Comparison of ENCODE assay signal across 25 mouse cellular contexts in genomic region chr7:126345969-126346368, GRCm38 (mm10). TPM values are rescaled to one million over a fixed set of nuclear protein-coding genes. Genes with fewer than 3 reads are reported as not detected.
DNase-seq lines count a peak whose midpoint lies in the region; ATAC-seq and TF ChIP-seq lines count a peak whose summit lies in the region.
"Had no signal": no experiment of that assay in that cellular context is flagged by ENCODE, and none has a peak within 500 bp of the region (broad histone marks: within the 10 kb centered on the region; RNA-seq: fewer than 3 reads in every experiment).

No protein-coding gene starts in this region.

- no peaks in the 10 kb centered on the region; the same call in 1 of the 2 replicates for H3K79me2 ChIP-seq in CH12.LX (replicated peaks; ENCODE audit: control insufficient read depth, extremely low read depth, insufficient read depth, poor library complexity, severe bottlenecking)

- H3K4me1 ChIP-seq in CH12.LX (ENCODE audit: control insufficient read depth in 1 of 2, insufficient read depth in 2 of 2) (peaks cover 3 to 5% of the 10 kb centered on the region in 2 experiments), ES-E14 (ENCODE audit: control insufficient read depth in 2 of 2, insufficient read depth in 2 of 2, low read length in 2 of 2, poor library complexity in 1 of 2) (peaks cover 0 to 15% of the 10 kb centered on the region in 2 experiments; a peak in 1 of 4 replicates)
- H3K4me1 ChIP-seq in midbrain, embryonic 16.5 days (ENCODE audit: control insufficient read depth, insufficient read depth, low read length), result no peaks in the 10 kb centered on the region
- H3K4me1 ChIP-seq: forebrain, embryonic 12.5 days had no signal

- H3K27ac ChIP-seq in CH12.LX (ENCODE audit: insufficient read depth, low read depth) (no peak overlapping the region), ES-E14 (ENCODE audit: insufficient read depth, low read depth, low read length, poor library complexity, severe bottlenecking) (peak overlapping the region; percentile 74; the same call in 1 of the 2 replicates)
- no peak overlapping the region for H3K27ac ChIP-seq in midbrain, embryonic 16.5 days (ENCODE audit: low read length)
- H3K27ac ChIP-seq: embryonic facial prominence, embryonic 13.5 days; embryonic facial prominence, embryonic 15.5 days; forebrain, embryonic 10.5 days; forebrain, embryonic 12.5 days had no signal

- no peak for TF ChIP-seq CTCF in CH12.LX (conservative IDR thresholded peaks at IDR 0.05 in 1 of 2, IDR thresholded peaks at IDR 0.05 in 1 of 2; ENCODE audit: low read depth in 2 of 2, low read length in 2 of 2)

- no peak overlapping the region for H3K4me3 ChIP-seq in CH12.LX (replicated peaks in 1 of 3; ENCODE audit: low read depth in 2 of 3, low read length in 2 of 3, poor library complexity in 1 of 3)
- H3K4me3 ChIP-seq in ES-E14 (ENCODE audit: insufficient read depth in 1 of 2, low read depth in 1 of 2, low read length in 2 of 2, poor library complexity in 1 of 2, severe bottlenecking in 1 of 2), result no peak overlapping the region
- no peak overlapping the region for H3K4me3 ChIP-seq in midbrain, embryonic 16.5 days (ENCODE audit: low read depth, low read length)
- H3K4me3 ChIP-seq: embryonic facial prominence, embryonic 13.5 days; embryonic facial prominence, embryonic 15.5 days; erythroblast, embryonic 14.5 days; forebrain, embryonic 10.5 days; forebrain, embryonic 12.5 days had no signal

- TF ChIP-seq RAD21 in CH12.LX (IDR thresholded peaks at IDR 0.05; ENCODE audit: low read depth, low read length), result no peak

- H3K9me3 ChIP-seq in CH12.LX (replicated peaks; ENCODE audit: low read length) (no peaks in the 10 kb centered on the region), ES-E14 (ENCODE audit: control insufficient read depth, insufficient read depth, low read depth, low read length) (no peaks in the 10 kb centered on the region)
- H3K9me3 ChIP-seq in midbrain, embryonic 16.5 days (replicated peaks; ENCODE audit: control insufficient read depth, low read length, poor library complexity, severe bottlenecking), result no peaks in the 10 kb centered on the region
- H3K9me3 ChIP-seq: embryonic facial prominence, embryonic 13.5 days; embryonic facial prominence, embryonic 15.5 days; forebrain, embryonic 10.5 days; forebrain, embryonic 12.5 days had no signal

- H3K4me2 ChIP-seq in CH12.LX (ENCODE audit: insufficient read depth, low read depth, poor library complexity, severe bottlenecking), result no peak overlapping the region
- H3K4me2 ChIP-seq in midbrain, embryonic 16.5 days (ENCODE audit: low read length), result no peak overlapping the region
- H3K4me2 ChIP-seq: embryonic facial prominence, embryonic 13.5 days; embryonic facial prominence, embryonic 15.5 days; forebrain, embryonic 12.5 days had no signal

- TF ChIP-seq POLR2A in CH12.LX (IDR thresholded peaks at IDR 0.05; ENCODE audit: low read depth, low read length), result no peak

- no peak for TF ChIP-seq EP300 in CH12.LX (IDR thresholded peaks at IDR 0.05; ENCODE audit: low read length)

- dilution Hi-C loops in CH12.LX (cut with MboI; ENCODE audit: extremely low pct_ligation_motif_present, extremely low pct_unique_long_range_greater_than_20kb, low sequenced_read_pairs), result no loop called here

- H3K9ac ChIP-seq in CH12.LX (ENCODE audit: insufficient read depth, low read depth), result no peak overlapping the region
- H3K9ac ChIP-seq in ES-E14 (ENCODE audit: insufficient read depth, low read depth, low read length, poor library complexity, severe bottlenecking), result no peak overlapping the region
- H3K9ac ChIP-seq in midbrain, embryonic 16.5 days (ENCODE audit: low read depth, low read length), result no peak overlapping the region
- H3K9ac ChIP-seq: embryonic facial prominence, embryonic 13.5 days; embryonic facial prominence, embryonic 15.5 days; forebrain, embryonic 12.5 days had no signal

- DNase-seq in CH12.LX (ENCODE audit: extremely low read depth), result no peak
- no peak for DNase-seq in ES-E14 (ENCODE audit: low read depth, low spot score)
- peak; percentile 55 for DNase-seq in induced T-regulatory cell, adult 2 months (ENCODE audit: low read depth)
- no peak for DNase-seq in layer of hippocampus, postnatal 10 days (ENCODE audit: low spot score in 2 of 2)
- DNase-seq: adrenal gland, adult 8-10 months; adrenal gland, postnatal 14 days; adrenal gland, postnatal 36 days; B cell, adult 2 months; cerebellum, adult 11-12 months; cerebellum, adult 2 months; cerebellum, adult 9-10 months; cerebellum, postnatal 10 days; cerebellum, postnatal 25 days; embryo, embryonic 11 days had no signal

- ATAC-seq in midbrain, embryonic 16.5 days, result no peak
- ATAC-seq: activated CD4-positive, CD25-positive, alpha-beta regulatory T cell, adult 4 months; CD4-positive, CD25-positive, alpha-beta regulatory T cell, adult 4 months; forebrain, embryonic 14.5 days; forebrain, embryonic 16.5 days; Patski had no signal

- H3K36me3 ChIP-seq in CH12.LX (replicated peaks in 1 of 2; ENCODE audit: control insufficient read depth in 1 of 2, insufficient read depth in 1 of 2, low read length in 1 of 2) (no peaks in the 10 kb centered on the region), ES-E14 (ENCODE audit: control insufficient read depth, insufficient read depth, low read length, poor library complexity, severe bottlenecking) (no peaks in the 10 kb centered on the region)
- no peaks in the 10 kb centered on the region for H3K36me3 ChIP-seq in midbrain, embryonic 16.5 days (ENCODE audit: control insufficient read depth, insufficient read depth, low read length)
- H3K36me3 ChIP-seq: embryonic facial prominence, embryonic 13.5 days; embryonic facial prominence, embryonic 15.5 days; forebrain, embryonic 10.5 days; forebrain, embryonic 12.5 days had no signal

- in situ Hi-C loops in CH12.LX (cut with MboI; ENCODE audit: low pct_ligation_motif_present, low pct_unique_long_range_greater_than_20kb, low sequenced_read_pairs), result no loop called here
- in situ Hi-C loops in ES-E14 (cut with MboI; ENCODE audit: low sequenced_read_pairs in 2 of 2, unreplicated experiment in 2 of 2), result no loop called here

- WGBS in midbrain, embryonic 16.5 days, result 49% methylated on average over 3 of the region's 3 CpGs

- H3K27me3 ChIP-seq in CH12.LX (replicated peaks), result peaks cover 9% of the 10 kb centered on the region
- H3K27me3 ChIP-seq in midbrain, embryonic 16.5 days (ENCODE audit: control insufficient read depth, insufficient read depth, low read depth, low read length), result no peaks in the 10 kb centered on the region
- H3K27me3 ChIP-seq: embryonic facial prominence, embryonic 15.5 days; forebrain, embryonic 12.5 days had no signal

TF ChIP-seq in CH12.LX, 34 proteins besides CTCF, POLR2A, EP300 and RAD21:
- TF ChIP-seq SMC3 (IDR thresholded peaks at IDR 0.05; ENCODE audit: low read depth, low read length) (no peak), CHD2 (IDR thresholded peaks at IDR 0.05; ENCODE audit: low read length) (no peak), ZNF384 (IDR thresholded peaks at IDR 0.05; ENCODE audit: low read depth, low read length) (peak; percentile 47), MAFK (IDR thresholded peaks at IDR 0.05; ENCODE audit: insufficient replicate concordance, low read length) (no peak), CHD1 (IDR thresholded peaks at IDR 0.05; ENCODE audit: low read depth, low read length) (no peak)
TF ChIP-seq in CH12.LX: peak in this region for 1.

TF ChIP-seq in ES-E14, 5 proteins besides CTCF, POLR2A, EP300 and RAD21:
- TF ChIP-seq MAFK (IDR thresholded peaks at IDR 0.05; ENCODE audit: insufficient read depth, low read depth, low read length) (no peak), ZNF384 (IDR thresholded peaks at IDR 0.05; ENCODE audit: low read depth, low read length) (peak; percentile 56; the same call in 1 of the 2 replicates)

RNA-seq across cellular contexts. Expression of gene Lat, which starts 23.4 kb away (rescaled TPM):
- 0.42 TPM in 2 replicates for total RNA-seq in CH12.LX (2012; rRNA removed)
- 0.55 TPM in 1 of 2 replicates, not detected in the other for total RNA-seq in CH12.LX (2014; rRNA removed)
- 1.1 and 1.2 TPM in 2 replicates for polyA plus RNA-seq in CH12.LX (2012; ENCODE audit: insufficient read length, low read depth)
- total RNA-seq in ES-E14 (2012; rRNA removed), result 8.0 and 14.8 TPM in 2 replicates
- 1 to 10 TPM in 1 of 2 experiments, under 1 TPM in 1; 0.73 to 1.8 TPM for total RNA-seq in layer of hippocampus, postnatal 10 days (2021)
- 0.87 and 1.3 TPM in 2 replicates for polyA plus RNA-seq in midbrain, embryonic 16.5 days (2015; fragmentation: Nextera tagmentation; extraction: Ambion mirVana)

RNA-seq across cellular contexts. Expression of gene Spns1, which starts 31.3 kb away (rescaled TPM):
- 38.4 and 42.6 TPM in 2 replicates for total RNA-seq in CH12.LX (2012; rRNA removed)
- total RNA-seq in CH12.LX (2014; rRNA removed), result 36.4 and 45.3 TPM in 2 replicates
- polyA plus RNA-seq in CH12.LX (2012; ENCODE audit: insufficient read length, low read depth), result 37.8 and 61.7 TPM in 2 replicates
- 238 and 481 TPM in 2 replicates for total RNA-seq in ES-E14 (2012; rRNA removed)
- total RNA-seq in layer of hippocampus, postnatal 10 days (2021), result 10 to 100 TPM; 78.8 to 91.0 TPM
- polyA plus RNA-seq in midbrain, embryonic 16.5 days (2015; fragmentation: Nextera tagmentation; extraction: Ambion mirVana), result 87.1 and 92.6 TPM in 2 replicates

RNA-seq across cellular contexts. Expression of gene Nfatc2ip, which starts 50.6 kb away (rescaled TPM):
- total RNA-seq in CH12.LX (2012; rRNA removed) (7.8 and 8.8 TPM in 2 replicates), CH12.LX (2014; rRNA removed) (15.0 and 16.8 TPM in 2 replicates), ES-E14 (2012; rRNA removed) (31.7 and 45.6 TPM in 2 replicates)
- 13.0 and 13.9 TPM in 2 replicates for polyA plus RNA-seq in CH12.LX (2012; ENCODE audit: insufficient read length, low read depth)
- 10 to 100 TPM in 1 of 2 experiments, 1 to 10 TPM in 1; 9.3 to 10.8 TPM for total RNA-seq in layer of hippocampus, postnatal 10 days (2021)
- 2.1 TPM in 2 replicates for polyA plus RNA-seq in midbrain, embryonic 16.5 days (2015; fragmentation: Nextera tagmentation; extraction: Ambion mirVana)
